Mouse (Mus musculus) C2C12 (cell line): ENCODE measurements around the gene Jdp2.

Experiments
- CTCF ChIP-seq: IDR thresholded peaks from one replicate; pipeline ENCODE4 v1.5.1; 2011; ENCODE audit not compliant: control insufficient read depth, insufficient read depth, insufficient read length
- MAX ChIP-seq: IDR thresholded peaks from one replicate; pipeline ENCODE4 v1.6.1; 2011; ENCODE audit warnings: mild to moderate bottlenecking, control low read depth
- MYOD1 ChIP-seq: IDR thresholded peaks from one replicate; pipeline ENCODE4 v1.6.1; 2011; ENCODE audit warnings: low read depth; ENCODE audit not compliant: control insufficient read depth, insufficient read length
- MYOG ChIP-seq: IDR thresholded peaks from one replicate; pipeline ENCODE4 v1.6.1; 2011; ENCODE audit not compliant: control insufficient read depth, insufficient read length; ENCODE audit errors: extremely low read depth
- USF1 ChIP-seq: IDR thresholded peaks from one replicate; pipeline ENCODE4 v1.6.1; 2011; ENCODE audit warnings: low read depth, mild to moderate bottlenecking, control low read depth, moderate library complexity

- TF ChIP-seq MYOG (no peak), CTCF (no peak), USF1 (no peak), MYOD1 (no peak), MAX (no peak)
These were observed 8.9 kb upstream of the Jdp2 start for GRCm38 (mm10) chr12:85589870-85590382.
